Mouse (Mus musculus) hematopoietic multipotent progenitor cell, adult 10-12 weeks (in vitro differentiated cells): ENCODE data around the gene Opa3. TPM values are rescaled to one million over a fixed set of nuclear protein-coding genes. Genes with fewer than 3 reads are reported as not detected.

ENCODE experiments used
- polyA plus RNA-seq: library from polyadenylated mRNA; stranded (reverse); fragments of >175 nt; gene quantifications from 2 replicates; pipeline ENCODE4 v1.2.3, GENCODE M21; 2012; ENCODE audit warnings: low replicate concordance

Gene Opa3
- polyA plus RNA-seq = 10.2 and 13.2 TPM in 2 replicates

GRCm38 (mm10) chr7:19227883-19228792, at the start of gene Opa3:
TSS of gene Opa3 (plus strand) at chr7:19228334.

GRCm38 (mm10) chr7:19211996-19212755, 16.0 kb upstream of the Opa3 start, which contains the start of gene Gpr4:
TSS of gene Gpr4 (plus strand) at chr7:19212538.

GRCm38 (mm10) chr7:19271238-19272172, 43.4 kb downstream of the Opa3 start, which contains the start of gene Vasp:
TSS of gene Vasp (minus strand) at chr7:19271817.

GRCm38 (mm10) chr7:19279581-19280114, 51.5 kb downstream of the Opa3 start, which contains the start of gene Ppm1n:
TSS of gene Ppm1n (minus strand) at chr7:19280064.

GRCm38 (mm10) chr7:19282385-19282784, 54.3 kb downstream of the Opa3 start, which contains the start of gene Rtn2:
TSS of gene Rtn2 (plus strand) at chr7:19282624.

Other genes starting within 250 kb of the Opa3 start
- gene Nanos2, start 240.9 kb upstream of the Opa3 start, polyA plus RNA-seq = not detected in 2 replicates
- gene Mypop, start 237.1 kb upstream of the Opa3 start, polyA plus RNA-seq = 3.4 and 13.9 TPM in 2 replicates
- 75.0 and 178 TPM in 2 replicates for gene Irf2bp1, start 224.3 kb upstream of the Opa3 start, polyA plus RNA-seq
- gene Foxa3, start 204.8 kb upstream of the Opa3 start, polyA plus RNA-seq = not detected in 2 replicates
- gene Sympk, start 204.0 kb upstream of the Opa3 start, polyA plus RNA-seq = 121 and 207 TPM in 2 replicates
- not detected in 2 replicates for gene Rsph6a, start 173.6 kb upstream of the Opa3 start, polyA plus RNA-seq
- gene Dmwd, start 152.1 kb upstream of the Opa3 start, polyA plus RNA-seq = 15.1 and 17.4 TPM in 2 replicates
- gene Dmpk, start 144.5 kb upstream of the Opa3 start, polyA plus RNA-seq = 18.5 and 28.2 TPM in 2 replicates
- 4.5 and 6.4 TPM in 2 replicates for gene Six5, start 133.7 kb upstream of the Opa3 start, polyA plus RNA-seq
- gene Gm4969, start 110.0 kb upstream of the Opa3 start, polyA plus RNA-seq = not detected in 2 replicates
- 50.1 and 51.2 TPM in 2 replicates for gene Fbxo46, start 108.5 kb upstream of the Opa3 start, polyA plus RNA-seq
- 12.3 and 19.0 TPM in 2 replicates for gene Qpctl, start 79.0 kb upstream of the Opa3 start, polyA plus RNA-seq
- 6.7 and 34.5 TPM in 2 replicates for gene Snrpd2, start 78.6 kb upstream of the Opa3 start, polyA plus RNA-seq
- gene Gipr, start 62.2 kb upstream of the Opa3 start, polyA plus RNA-seq = 0.05 TPM in 1 of 2 replicates, not detected in the other
- 17.2 and 24.3 TPM in 2 replicates for gene Eml2, start 51.9 kb upstream of the Opa3 start, polyA plus RNA-seq
- 4.4 and 9.2 TPM in 2 replicates for gene Gpr4, start 15.8 kb upstream of the Opa3 start, polyA plus RNA-seq
- 536 and 1,501 TPM in 2 replicates for gene Vasp, start 43.5 kb downstream of the Opa3 start, polyA plus RNA-seq
- gene Ppm1n, start 51.7 kb downstream of the Opa3 start, polyA plus RNA-seq = 2.9 and 4.4 TPM in 2 replicates
- gene Rtn2, start 54.3 kb downstream of the Opa3 start, polyA plus RNA-seq = 0.56 and 0.73 TPM in 2 replicates
- 4.3 and 21.6 TPM in 2 replicates for gene Fosb, start 81.7 kb downstream of the Opa3 start, polyA plus RNA-seq
- gene Ercc1, start 116.4 kb downstream of the Opa3 start, polyA plus RNA-seq = 62.5 and 86.1 TPM in 2 replicates
- gene Cd3eap, start 131.1 kb downstream of the Opa3 start, polyA plus RNA-seq = 17.3 and 29.4 TPM in 2 replicates
- 3.5 and 5.2 TPM in 2 replicates for gene Ppp1r13l, start 131.4 kb downstream of the Opa3 start, polyA plus RNA-seq
- gene Ercc2, start 153.7 kb downstream of the Opa3 start, polyA plus RNA-seq = 45.3 and 46.8 TPM in 2 replicates
- 4.3 and 9.4 TPM in 2 replicates for gene Klc3, start 175.8 kb downstream of the Opa3 start, polyA plus RNA-seq
- 1.1 and 1.4 TPM in 2 replicates for gene Ckm, start 176.4 kb downstream of the Opa3 start, polyA plus RNA-seq
- 42.9 and 128 TPM in 2 replicates for gene Mark4, start 230.5 kb downstream of the Opa3 start, polyA plus RNA-seq
- 0.49 and 1.7 TPM in 2 replicates for gene Exoc3l2, start 235.0 kb downstream of the Opa3 start, polyA plus RNA-seq